Mouse (Mus musculus) layer of hippocampus, postnatal 14 days (tissue): Measurements from ENCODE around the gene Pik3r6. TPM values are rescaled to one million over a fixed set of nuclear protein-coding genes. Genes with fewer than 3 reads are reported as not detected.

Source experiments
- DNase-seq, 2 experiments: peaks; one replicate each; pipeline ENCODE4 v3.0.0; 2021 to 2022; ENCODE audit warnings: low spot score in 2 of 2, mixed read lengths in 1 of 2
- total RNA-seq, 2 experiments: library from RNA; stranded (reverse); gene quantifications; 2 replicates each; pipeline ENCODE4 v1.2.3; 2021

Pik3r6 gene
- total RNA-seq, 2 experiments from 2014 or later: 3.5 to 3.8 TPM

- DNase-seq: no peak
Observed at GRCm38 (mm10) chr11:68486093-68486492, 16.7 kb upstream of the Pik3r6 start.

- no peak for DNase-seq
Observed at GRCm38 (mm10) chr11:68487720-68488119, 15.1 kb upstream of the Pik3r6 start.

GRCm38 (mm10) chr11:68488256-68488824 is 14.5 kb upstream of the Pik3r6 start:
- no peak for DNase-seq

GRCm38 (mm10) chr11:68489236-68489635 is 13.6 kb upstream of the Pik3r6 start:
- DNase-seq: no peak

- no peak for DNase-seq
Observed at GRCm38 (mm10) chr11:68492592-68492991, 10.2 kb upstream of the Pik3r6 start.

- DNase-seq: no peak
Observed at GRCm38 (mm10) chr11:68493760-68494159, 9.1 kb upstream of the Pik3r6 start.

- no peak for DNase-seq
Observed at GRCm38 (mm10) chr11:68497081-68497480, 5.7 kb upstream of the Pik3r6 start.

GRCm38 (mm10) chr11:68498517-68498916 is 4.3 kb upstream of the Pik3r6 start:
- DNase-seq: no peak

- no peak for DNase-seq
Observed at GRCm38 (mm10) chr11:68498999-68499699, 3.7 kb upstream of the Pik3r6 start.

- DNase-seq: no peak
Observed at GRCm38 (mm10) chr11:68500949-68501350, 1.9 kb upstream of the Pik3r6 start.

GRCm38 (mm10) chr11:68502408-68502807 is 411 bp upstream of the Pik3r6 start:
- DNase-seq: no peak

- DNase-seq: no peak
Observed at GRCm38 (mm10) chr11:68504913-68505312, 2.1 kb downstream of the Pik3r6 start.

- DNase-seq: no peak
Observed at GRCm38 (mm10) chr11:68507246-68507645, 4.4 kb downstream of the Pik3r6 start.

- no peak for DNase-seq
Observed at GRCm38 (mm10) chr11:68508619-68509018, 5.8 kb downstream of the Pik3r6 start.

GRCm38 (mm10) chr11:68509194-68509593 is 6.4 kb downstream of the Pik3r6 start:
- no peak for DNase-seq

GRCm38 (mm10) chr11:68513969-68514368 is 11.2 kb downstream of the Pik3r6 start:
- no peak for DNase-seq

- DNase-seq: no peak
Observed at GRCm38 (mm10) chr11:68519362-68519761, 16.5 kb downstream of the Pik3r6 start.

GRCm38 (mm10) chr11:68519815-68520214 is 17.0 kb downstream of the Pik3r6 start:
- no peak for DNase-seq

GRCm38 (mm10) chr11:68520439-68520838 is 17.6 kb downstream of the Pik3r6 start:
- DNase-seq: no peak

GRCm38 (mm10) chr11:68521352-68521751 is 18.5 kb downstream of the Pik3r6 start:
- no peak for DNase-seq

GRCm38 (mm10) chr11:68526441-68526840 is 23.6 kb downstream of the Pik3r6 start:
- peak in 1 of 2 experiments; percentile 16 for DNase-seq

- peak; percentile 41 to 57 for DNase-seq
Observed at GRCm38 (mm10) chr11:68531066-68531806, 28.4 kb downstream of the Pik3r6 start.
